Mouse (Mus musculus) forebrain, embryonic 15.5 days (tissue): ENCODE data around the gene Eif4a3. TPM values are rescaled to one million over a fixed set of nuclear protein-coding genes. Genes with fewer than 3 reads are reported as not detected.
A peak's percentile ranks its signal among the peaks of the same experiment; 100 is the strongest.
"Not testable (repeated sequence)": the region's sequence is repeated elsewhere in the genome, so short reads cannot be mapped to it uniquely, and the experiment has no call there.

Source experiments
- ATAC-seq: fragments of 200-750 bp; cut with Nextera tagmentation; replicated peaks from 2 replicates; pipeline ENCODE4 v1.8.0; 2017; ENCODE audit warnings: mild to moderate bottlenecking, moderate TSS enrichment, moderate library complexity
- H3K27ac ChIP-seq: fragments of 300-500 bp; sonication (generic); replicated peaks from 2 replicates; pipeline ENCODE4 v1.5.1; 2015; ENCODE audit warnings: mild to moderate bottlenecking, inconsistent platforms
- H3K27me3 ChIP-seq: fragments of 300-500 bp; sonication (generic); 2 replicates; pipeline ENCODE4 v1.6.1; 2015; ENCODE audit warnings: inconsistent platforms
- H3K36me3 ChIP-seq: fragments of 300-500 bp; sonication (generic); 2 replicates; pipeline ENCODE4 v1.6.1; 2015; ENCODE audit warnings: mild to moderate bottlenecking, inconsistent platforms
- H3K4me1 ChIP-seq: fragments of 300-500 bp; sonication (generic); 2 replicates; pipeline ENCODE4 v1.6.1; 2015; ENCODE audit warnings: inconsistent platforms
- H3K4me2 ChIP-seq: fragments of 300-500 bp; sonication (generic); replicated peaks from 2 replicates; pipeline ENCODE4 v1.6.1; 2015; ENCODE audit warnings: mild to moderate bottlenecking, inconsistent platforms
- H3K4me3 ChIP-seq: fragments of 300-500 bp; sonication (generic); 2 replicates; pipeline ENCODE4 v1.5.1; 2015; ENCODE audit warnings: mild to moderate bottlenecking, inconsistent platforms
- H3K9ac ChIP-seq: fragments of 300-500 bp; sonication (generic); replicated peaks from 2 replicates; pipeline ENCODE4 v1.6.1; 2015; ENCODE audit warnings: mild to moderate bottlenecking, inconsistent platforms
- H3K9me3 ChIP-seq: fragments of 300-500 bp; sonication (generic); 2 replicates; pipeline ENCODE4 v1.6.1; 2016; ENCODE audit warnings: inconsistent platforms
- WGBS: fragments of 180-500 bp; shearing (Covaris S2); methylation state at CpG from one replicate; pipeline ENCODE4 v1.1.7; 2015; ENCODE audit warnings: mixed read lengths; 5-methylcytosine and 5-hydroxymethylcytosine counted together
- polyA plus RNA-seq: library from polyadenylated mRNA; unstranded; fragments of >200 nt; fragmentation: Nextera tagmentation; extraction: Ambion mirVana; gene quantifications from 2 replicates; pipeline ENCODE4 v1.2.1, GENCODE M21; 2015

Eif4a3 gene
- polyA plus RNA-seq, 1 experiment from 2014 or later, result 313 TPM

DNA sequence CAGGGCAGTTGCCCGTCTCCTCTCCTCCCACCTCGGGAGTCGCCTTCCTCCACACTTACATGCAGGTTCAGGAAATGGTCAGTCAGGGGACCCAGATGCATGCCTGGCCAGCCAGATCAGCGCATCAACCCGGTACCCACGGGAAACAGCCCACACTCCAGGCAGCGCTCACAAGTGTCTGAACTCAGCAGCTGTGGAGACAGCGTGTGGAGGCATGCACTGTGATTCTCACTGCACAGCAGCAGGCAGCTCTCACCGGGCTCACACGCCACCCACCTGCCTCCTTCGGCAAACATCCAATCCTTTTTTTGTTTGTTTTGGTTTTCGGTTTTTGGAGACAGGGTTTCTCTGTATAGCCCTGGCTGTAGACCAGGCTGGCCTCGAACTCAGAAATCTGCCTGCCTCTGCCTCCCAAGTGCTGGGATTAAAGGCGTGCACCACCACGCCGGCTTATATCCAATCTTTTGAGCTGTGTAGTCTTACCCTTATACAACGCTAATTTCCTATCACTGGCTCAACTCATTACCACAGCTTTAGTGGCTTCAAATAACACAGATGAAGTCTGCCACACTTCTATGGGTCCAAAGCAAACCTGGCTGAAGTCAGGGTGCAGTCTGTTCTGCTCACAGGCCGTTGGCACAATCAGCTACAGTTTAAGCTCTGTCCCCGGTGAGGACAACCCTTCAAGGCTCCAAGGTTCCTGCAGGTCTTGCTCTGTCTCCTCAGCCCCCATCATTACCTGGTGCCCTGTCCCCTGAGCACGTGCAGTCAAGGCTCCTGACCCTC, 12.5 kb downstream of the Eif4a3 start:
- no peak for ATAC-seq
- H3K36me3 ChIP-seq, result peaks cover 75% of the 10 kb centered on the region

DNA sequence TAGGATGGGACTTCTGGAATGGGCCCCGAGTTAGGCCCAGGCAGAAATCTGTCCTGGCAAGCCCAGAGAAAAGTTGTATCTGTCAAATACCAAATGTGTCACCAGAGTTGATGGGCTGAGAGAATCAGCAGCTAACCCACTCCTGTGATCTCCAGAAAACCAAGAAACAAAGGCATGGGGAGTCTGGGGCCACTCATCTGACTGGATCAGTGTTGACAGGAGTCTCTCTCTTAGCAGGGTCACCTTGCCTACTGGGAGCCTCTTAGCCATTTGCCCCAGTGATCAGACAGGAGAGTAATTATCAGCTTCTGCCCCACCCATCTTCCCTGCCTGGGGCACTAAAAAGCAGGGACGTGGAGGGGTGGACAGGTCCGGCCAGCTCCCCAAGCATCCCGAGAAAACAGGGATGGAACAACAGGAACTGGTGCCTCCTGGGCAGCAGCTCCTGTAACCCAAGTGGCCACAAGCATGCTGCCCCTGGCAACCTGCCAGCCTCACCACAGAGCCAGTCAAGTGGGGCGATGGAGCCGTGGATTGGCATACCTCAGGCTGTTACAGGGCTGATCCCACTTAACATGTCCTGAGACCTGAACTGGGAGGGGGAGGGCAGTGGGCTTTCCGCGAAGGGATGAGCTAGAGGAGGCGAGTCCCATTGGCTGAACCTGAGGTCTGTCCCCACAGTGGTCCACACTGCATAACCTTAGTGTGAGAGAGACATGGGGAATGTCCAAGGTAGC, 13.9 kb downstream of the Eif4a3 start:
- peaks cover 65% of the 10 kb centered on the region for H3K36me3 ChIP-seq
- H3K9ac ChIP-seq, result no peak overlapping the region
- WGBS, result 62% methylated on average over 9 of the region's 9 CpGs
- peak; percentile 16; the same call in 1 of the 2 replicates for ATAC-seq
- H3K4me2 ChIP-seq, result no peak overlapping the region
- H3K9me3 ChIP-seq, result no peaks in the 10 kb centered on the region
- no peak overlapping the region for H3K27ac ChIP-seq
- H3K4me3 ChIP-seq, result no peak overlapping the region
- no peaks in the 10 kb centered on the region for H3K27me3 ChIP-seq
- no peaks in the 10 kb centered on the region for H3K4me1 ChIP-seq

More for the DNA sequence above, 12.5 kb downstream of the Eif4a3 start:
- no peaks in the 10 kb centered on the region for H3K4me1 ChIP-seq
- H3K4me3 ChIP-seq, result no peak overlapping the region
- H3K27me3 ChIP-seq, result no peaks in the 10 kb centered on the region
- no peaks in the 10 kb centered on the region for H3K9me3 ChIP-seq
- 88% methylated on average over 20 of the region's 20 CpGs for WGBS
- H3K4me2 ChIP-seq, result no peak overlapping the region
- H3K9ac ChIP-seq, result no peak overlapping the region
- H3K27ac ChIP-seq, result no peak overlapping the region

DNA sequence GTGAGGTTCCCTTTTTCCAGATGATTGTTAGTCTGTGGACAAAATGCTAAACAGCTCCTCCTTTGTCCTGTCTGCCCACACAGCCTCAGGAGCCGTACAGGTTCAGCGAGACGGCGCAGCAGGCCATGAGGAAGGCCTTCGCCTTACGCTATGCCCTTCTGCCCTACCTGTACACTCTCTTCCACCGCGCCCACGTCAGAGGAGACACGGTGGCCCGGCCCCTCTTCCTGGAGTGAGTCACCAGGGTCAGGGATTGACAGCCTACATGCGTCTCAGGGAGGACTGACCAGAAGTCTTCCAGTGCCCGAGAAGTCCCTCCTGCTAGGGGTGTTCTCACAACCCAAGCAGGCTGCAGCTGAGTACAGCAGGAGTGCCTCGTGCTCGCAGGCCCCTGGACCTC, 18.9 kb downstream of the Eif4a3 start:
- no peak overlapping the region for H3K9ac ChIP-seq
- H3K4me3 ChIP-seq, result no peak overlapping the region
- H3K36me3 ChIP-seq, result peaks cover 30% of the 10 kb centered on the region
- H3K27me3 ChIP-seq, result no peaks in the 10 kb centered on the region
- ATAC-seq, result no peak
- H3K4me1 ChIP-seq, result no peaks in the 10 kb centered on the region
- H3K9me3 ChIP-seq, result no peaks in the 10 kb centered on the region
- H3K27ac ChIP-seq, result no peak overlapping the region
- WGBS, result 87% methylated on average over 15 of the region's 15 CpGs
- H3K4me2 ChIP-seq, result no peak overlapping the region

DNA sequence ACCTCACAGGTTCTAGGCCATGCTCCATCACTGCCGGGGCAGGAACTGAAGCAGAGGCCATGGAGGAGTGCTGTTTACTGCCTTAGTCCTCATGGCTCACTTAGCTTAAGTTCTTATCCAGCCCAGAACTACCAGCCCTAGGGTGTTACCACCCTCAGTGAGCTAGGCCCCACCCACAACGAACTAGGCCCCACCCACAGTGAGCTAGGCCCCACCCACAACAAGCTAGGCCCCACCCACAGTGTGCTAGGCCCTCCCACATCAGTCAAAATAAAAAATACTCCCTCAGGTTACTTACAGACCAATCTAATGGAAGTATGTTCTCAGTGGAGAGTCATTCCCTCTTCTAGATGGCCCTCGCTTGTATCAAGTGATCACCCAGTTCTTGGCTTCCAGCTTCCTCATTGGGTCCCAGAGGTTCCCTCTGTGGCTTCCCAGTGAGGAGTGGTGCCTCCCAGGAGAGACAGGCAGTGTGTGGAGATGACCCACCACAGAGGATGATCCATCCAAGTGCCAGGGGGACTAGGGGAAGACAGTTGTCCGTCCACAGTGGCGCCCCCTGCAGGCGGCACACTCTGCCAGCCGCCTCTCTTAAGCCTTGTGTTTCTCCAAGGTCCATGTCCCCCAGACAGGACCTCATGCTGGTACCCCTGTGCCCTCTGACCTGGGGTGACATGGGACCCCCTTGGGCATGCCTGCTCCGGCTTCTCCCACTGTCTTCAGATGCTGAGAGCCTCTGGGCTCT, 26.5 kb downstream of the Eif4a3 start:
- WGBS, result 89% methylated on average over 8 of the region's 8 CpGs
- Histone ChIP-seq H3K4me1 (peaks cover 15% of the 10 kb centered on the region), H3K9me3 (no peaks in the 10 kb centered on the region), H3K4me2 (no peak overlapping the region), H3K27ac (no peak overlapping the region), H3K36me3 (peaks cover 29% of the 10 kb centered on the region), H3K9ac (no peak overlapping the region), H3K27me3 (no peaks in the 10 kb centered on the region), H3K4me3 (no peak overlapping the region)
- no peak for ATAC-seq

DNA sequence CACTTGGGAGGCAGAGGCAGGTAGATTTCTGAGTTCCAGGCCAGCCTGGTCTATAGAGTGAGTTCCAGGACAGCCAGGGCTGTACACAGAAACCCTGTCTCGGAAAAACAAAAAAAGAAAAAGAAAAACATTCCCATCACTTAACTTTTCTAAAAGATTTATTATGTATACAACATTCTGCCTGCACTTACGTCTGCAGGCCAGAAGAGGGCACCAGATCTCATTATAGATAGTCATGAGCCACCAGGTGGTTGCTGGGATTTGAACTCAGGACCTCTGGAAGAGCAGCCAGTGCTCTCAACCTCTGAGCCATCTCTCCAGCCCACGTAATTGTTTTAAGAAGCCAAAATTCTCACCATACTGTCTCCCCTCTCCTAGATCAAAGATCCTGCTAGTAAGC, 27.4 kb downstream of the Eif4a3 start:
- H3K9me3 ChIP-seq, H3K4me2 ChIP-seq, H3K27me3 ChIP-seq, H3K4me3 ChIP-seq, H3K27ac ChIP-seq, ATAC-seq, H3K9ac ChIP-seq: not testable (repeated sequence)
- Histone ChIP-seq H3K4me1 (peaks cover 22% of the 10 kb centered on the region), H3K36me3 (peaks cover 29% of the 10 kb centered on the region)
- 64% methylated on average over 3 of the region's 3 CpGs for WGBS

DNA sequence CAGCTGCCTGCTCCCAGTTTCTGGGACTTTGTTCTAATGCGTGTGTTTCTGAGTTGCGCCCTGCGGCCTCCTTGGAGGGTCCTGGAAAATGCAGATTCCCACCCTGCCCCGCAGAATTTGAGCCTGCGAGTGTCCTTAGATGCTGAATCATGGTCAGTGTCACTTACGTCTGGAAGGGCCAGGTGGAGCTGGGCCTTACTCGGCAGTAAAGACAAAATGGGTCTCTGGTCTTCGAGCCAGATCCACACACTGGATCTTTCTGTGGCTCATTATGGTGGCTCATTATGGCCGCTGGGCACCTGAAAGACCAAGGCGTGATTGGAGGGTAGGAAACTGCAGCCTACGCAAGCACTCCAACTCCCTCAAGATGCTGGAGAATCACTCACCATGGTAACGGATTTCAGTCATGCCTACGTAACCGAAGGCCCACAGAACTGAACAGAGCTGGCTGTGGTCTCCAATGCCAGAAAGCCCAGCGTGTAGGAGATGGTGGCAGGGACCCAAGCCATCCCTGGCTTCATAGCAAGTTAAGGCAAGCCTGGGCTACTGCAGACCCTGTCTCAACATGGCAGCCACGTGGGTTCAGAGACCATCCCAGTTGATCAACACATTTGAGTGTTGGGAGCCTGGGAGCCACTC, 31.2 kb downstream of the Eif4a3 start:
- H3K4me3 ChIP-seq, result peak overlapping the region; percentile 83
- peak overlapping the region; percentile 64 for H3K4me2 ChIP-seq
- H3K4me1 ChIP-seq, result peaks cover 26% of the 10 kb centered on the region
- peak overlapping the region; percentile 73 for H3K9ac ChIP-seq
- peaks cover 8% of the 10 kb centered on the region; the same call in 1 of the 2 replicates for H3K36me3 ChIP-seq
- no peak overlapping the region for H3K27ac ChIP-seq
- no peaks in the 10 kb centered on the region for H3K9me3 ChIP-seq
- no peaks in the 10 kb centered on the region for H3K27me3 ChIP-seq
- ATAC-seq, result no peak
- 71% methylated on average over 16 of the region's 16 CpGs for WGBS

DNA sequence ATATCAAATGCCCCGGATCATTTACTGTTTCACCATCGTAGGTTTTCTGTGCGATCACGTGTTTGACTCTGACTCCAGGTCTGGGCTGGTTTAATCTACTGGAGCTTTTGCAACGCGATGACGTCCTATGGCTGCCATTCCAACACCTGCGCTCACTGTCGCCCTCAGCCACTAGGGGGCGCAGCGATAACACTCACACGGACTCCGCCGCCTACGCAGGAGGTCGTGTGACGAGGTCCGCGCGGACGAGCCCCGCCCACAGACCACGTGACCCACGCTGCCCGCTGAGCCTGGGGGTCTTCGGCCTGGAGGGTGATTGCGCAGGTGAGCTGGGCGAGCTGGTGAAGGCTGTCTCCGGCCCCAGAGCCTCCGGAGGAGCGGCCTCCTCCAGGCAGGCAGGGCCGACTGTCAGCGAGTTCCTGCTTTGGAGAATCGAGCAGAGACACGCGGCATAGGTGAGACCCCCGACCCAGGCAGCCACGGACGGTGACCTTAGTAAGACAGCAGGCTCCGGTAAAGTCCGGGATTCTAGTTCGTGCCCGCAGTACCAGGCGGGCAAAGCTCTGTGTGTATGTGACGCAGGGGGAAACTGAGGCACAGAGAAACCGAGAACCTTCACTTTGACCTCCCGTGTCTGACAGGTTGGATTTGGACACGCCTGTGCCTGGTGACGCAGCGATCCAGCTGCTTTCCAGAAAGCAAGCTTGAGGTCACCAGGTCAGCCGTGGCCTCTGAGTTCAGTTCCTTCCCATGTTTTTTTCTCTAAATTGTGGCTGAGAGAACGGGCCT, 31.9 kb downstream of the Eif4a3 start, which contains the start of gene Gaa:
Gene Gaa (plus strand): TSS at position 120 of the 789 bp plus-strand sequence.
- peak within 1 kb of the TSS; percentile 64 for H3K4me2 ChIP-seq
- peak within 1 kb of the TSS; percentile 83 for H3K4me3 ChIP-seq
- ATAC-seq, result peak; percentile 87
- 3% methylated on average over 52 of the region's 52 CpGs for WGBS
- no peaks in the 10 kb centered on the region for H3K9me3 ChIP-seq
- H3K27me3 ChIP-seq, result no peaks in the 10 kb centered on the region
- H3K36me3 ChIP-seq, result peaks cover 8% of the 10 kb centered on the region; the same call in 1 of the 2 replicates
- peaks cover 26% of the 10 kb centered on the region for H3K4me1 ChIP-seq
- peak within 1 kb of the TSS; percentile 73 for H3K9ac ChIP-seq
- H3K27ac ChIP-seq, result peak within 1 kb of the TSS; percentile 38; the same call in 1 of the 2 replicates

DNA sequence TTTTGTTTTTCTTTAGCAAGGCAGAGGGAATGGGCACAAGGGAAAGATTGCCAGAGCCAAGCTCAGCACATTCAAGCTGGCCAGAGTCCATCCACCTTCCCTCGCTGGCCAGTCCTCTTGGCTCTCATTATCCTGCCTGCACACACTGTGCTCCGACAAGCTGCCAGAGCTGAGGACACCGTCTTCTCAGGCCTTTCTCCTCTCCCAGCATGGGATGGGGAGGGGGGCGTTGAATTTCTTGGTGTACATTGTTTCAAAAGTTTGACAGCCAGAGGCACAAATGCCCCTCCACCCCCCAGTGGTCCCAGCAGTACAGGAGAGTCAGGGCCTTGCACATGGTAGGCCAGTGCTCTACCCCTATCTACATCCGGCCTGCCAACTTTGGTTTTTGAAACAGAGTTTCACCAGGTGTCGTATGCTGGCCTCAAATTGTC, 32.6 kb downstream of the Eif4a3 start:
- peak overlapping the region; percentile 83; the same call in 1 of the 2 replicates for H3K4me3 ChIP-seq
- H3K4me1 ChIP-seq, result peaks cover 26% of the 10 kb centered on the region
- no peaks in the 10 kb centered on the region for H3K9me3 ChIP-seq
- peak overlapping the region; percentile 38; the same call in 1 of the 2 replicates for H3K27ac ChIP-seq
- peak; percentile 14 for ATAC-seq
- no peaks in the 10 kb centered on the region for H3K27me3 ChIP-seq
- H3K9ac ChIP-seq, result peak overlapping the region; percentile 73
- H3K4me2 ChIP-seq, result peak overlapping the region; percentile 64
- peaks cover 8% of the 10 kb centered on the region; the same call in 1 of the 2 replicates for H3K36me3 ChIP-seq
- 37% methylated on average over 6 of the region's 6 CpGs for WGBS

DNA sequence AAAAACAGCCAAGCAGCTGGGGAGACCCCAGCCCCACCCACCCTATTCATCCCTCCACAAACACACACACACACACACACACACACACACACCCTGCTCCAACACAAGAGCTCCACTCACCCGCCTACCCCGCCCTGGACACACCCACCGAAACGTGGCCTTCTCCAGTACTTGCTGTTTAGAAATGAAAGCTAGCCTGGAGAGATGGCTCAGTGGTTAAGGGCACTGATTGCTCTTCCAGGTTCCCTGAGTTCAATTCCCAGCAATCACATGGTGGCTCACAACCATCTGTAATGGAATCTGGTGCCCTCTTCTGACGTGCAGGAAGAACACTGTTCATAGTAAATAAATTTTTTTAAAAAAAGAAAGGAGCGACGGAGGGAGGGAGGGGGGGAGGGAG, 34.1 kb downstream of the Eif4a3 start:
- Histone ChIP-seq H3K4me3 (no peak overlapping the region), H3K9me3 (no peaks in the 10 kb centered on the region), H3K4me1 (peaks cover 26% of the 10 kb centered on the region), H3K27me3 (no peaks in the 10 kb centered on the region), H3K9ac (no peak overlapping the region), H3K36me3 (0 out of 2 replicates have a peak, but pooled peaks cover 3% of the 10 kb centered on the region), H3K4me2 (no peak overlapping the region), H3K27ac (no peak overlapping the region)
- ATAC-seq, result no peak
- WGBS, result 80% methylated on average over 7 of the region's 7 CpGs

DNA sequence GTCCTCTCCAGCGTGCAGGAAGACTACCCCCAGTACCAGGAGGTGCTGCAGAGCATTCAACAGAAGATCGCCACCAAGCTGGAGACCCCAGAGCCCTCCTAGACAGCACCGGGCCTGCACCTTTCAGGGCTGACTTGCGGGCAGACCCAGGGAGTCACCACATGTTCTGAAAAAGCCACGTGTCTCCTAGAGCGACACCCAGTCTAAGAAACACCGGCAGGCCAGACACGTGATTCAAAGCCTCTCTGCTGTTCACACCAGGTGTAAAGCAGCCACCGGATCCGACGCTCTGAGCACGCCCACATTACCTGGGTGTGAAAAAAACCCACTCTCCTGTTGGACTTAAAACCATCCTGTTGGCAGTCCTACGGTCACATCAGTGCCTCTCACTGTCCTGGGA, 35.5 kb downstream of the Eif4a3 start:
- ATAC-seq, result no peak

DNA sequence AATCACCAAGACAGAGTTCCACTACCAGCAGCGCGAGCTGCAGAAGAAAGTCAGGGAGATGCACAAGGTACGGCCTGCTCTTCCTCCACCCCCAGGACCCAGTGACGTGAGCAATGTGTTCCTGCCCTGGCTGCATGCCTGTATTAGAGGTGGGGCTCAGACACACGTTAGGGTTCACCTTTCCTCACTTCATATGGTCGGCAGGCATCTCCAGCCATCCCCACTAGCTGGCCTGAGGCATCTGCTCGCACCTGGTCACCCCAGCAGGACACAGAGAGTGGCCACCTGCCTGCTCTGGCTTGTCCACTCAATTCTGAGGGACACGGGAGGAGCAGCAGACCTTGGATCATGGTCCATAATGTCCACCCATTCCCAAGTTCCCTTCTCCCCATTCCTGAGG, 39.9 kb downstream of the Eif4a3 start:
- 88% methylated on average over 8 of the region's 8 CpGs for WGBS
- Histone ChIP-seq H3K27me3 (no peaks in the 10 kb centered on the region), H3K4me1 (no peaks in the 10 kb centered on the region), H3K9ac (no peak overlapping the region), H3K27ac (no peak overlapping the region), H3K36me3 (peaks cover 3% of the 10 kb centered on the region; the same call in 1 of the 2 replicates), H3K9me3 (no peaks in the 10 kb centered on the region), H3K4me3 (no peak overlapping the region), H3K4me2 (no peak overlapping the region)
- ATAC-seq, result no peak

More for the DNA sequence above, 35.5 kb downstream of the Eif4a3 start:
- 94% methylated on average over 13 of the region's 13 CpGs for WGBS
- peaks cover 20% of the 10 kb centered on the region for H3K4me1 ChIP-seq
- H3K9ac ChIP-seq, result no peak overlapping the region
- H3K4me3 ChIP-seq, result no peak overlapping the region
- no peaks in the 10 kb centered on the region for H3K27me3 ChIP-seq
- no peak overlapping the region for H3K4me2 ChIP-seq
- H3K9me3 ChIP-seq, result no peaks in the 10 kb centered on the region
- 0 out of 2 replicates have a peak, but pooled peaks cover 3% of the 10 kb centered on the region for H3K36me3 ChIP-seq
- H3K27ac ChIP-seq, result no peak overlapping the region
